Mouse (Mus musculus): Measurements from ENCODE around the gene Zfp536. TPM values are rescaled to one million over a fixed set of nuclear protein-coding genes. Genes with fewer than 3 reads are reported as not detected.
"Not testable (repeated sequence)": the region's sequence is repeated elsewhere in the genome, so short reads cannot be mapped to it uniquely, and the experiment has no call there.

Gene Zfp536
- total RNA-seq, 2 experiments from 2014 or later: 0.13 to 0.33 TPM

DNA sequence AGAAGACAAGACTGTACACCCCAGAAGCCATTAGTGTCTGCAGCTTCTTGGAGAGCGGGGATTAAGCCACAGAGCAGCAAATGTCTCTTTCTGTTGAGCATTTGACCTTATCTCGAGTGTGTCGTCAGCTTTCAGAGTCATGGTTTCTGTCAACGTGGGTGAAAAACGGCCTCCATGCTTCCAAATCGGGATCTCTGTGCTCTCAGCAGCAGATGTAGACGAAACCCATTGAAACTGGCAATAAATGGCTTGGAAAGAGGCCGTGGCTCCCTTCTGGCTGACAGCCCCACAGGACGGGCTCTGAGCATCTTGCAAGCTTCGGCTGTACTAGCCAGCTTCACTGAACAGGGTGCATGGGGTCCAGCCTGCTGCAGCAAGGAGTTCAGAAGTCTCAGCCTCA is 159.1 kb downstream of the Zfp536 start:
- ATAC-seq (ENCODE audit: poor library complexity, severe bottlenecking): no peak

DNA sequence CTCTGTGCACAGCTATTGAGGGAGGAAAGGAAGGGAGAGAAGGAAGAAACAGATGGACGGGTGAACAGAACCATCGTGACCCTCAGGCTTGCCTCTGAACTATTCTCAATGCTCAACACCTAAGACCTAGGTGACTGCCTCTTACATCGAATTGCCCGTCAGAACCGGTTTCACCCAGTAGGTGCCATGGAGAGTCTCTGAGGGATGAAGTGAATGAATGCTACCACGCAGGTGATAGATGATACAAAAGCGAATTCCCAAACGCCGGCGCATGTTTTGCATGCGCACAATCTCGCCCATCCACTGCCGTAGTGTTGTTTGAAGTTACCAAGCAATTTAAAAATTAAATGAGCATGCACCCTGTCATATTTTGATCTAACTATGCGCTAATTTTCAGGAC is 164.9 kb downstream of the Zfp536 start:
- ATAC-seq (ENCODE audit: poor library complexity, severe bottlenecking): no peak

DNA sequence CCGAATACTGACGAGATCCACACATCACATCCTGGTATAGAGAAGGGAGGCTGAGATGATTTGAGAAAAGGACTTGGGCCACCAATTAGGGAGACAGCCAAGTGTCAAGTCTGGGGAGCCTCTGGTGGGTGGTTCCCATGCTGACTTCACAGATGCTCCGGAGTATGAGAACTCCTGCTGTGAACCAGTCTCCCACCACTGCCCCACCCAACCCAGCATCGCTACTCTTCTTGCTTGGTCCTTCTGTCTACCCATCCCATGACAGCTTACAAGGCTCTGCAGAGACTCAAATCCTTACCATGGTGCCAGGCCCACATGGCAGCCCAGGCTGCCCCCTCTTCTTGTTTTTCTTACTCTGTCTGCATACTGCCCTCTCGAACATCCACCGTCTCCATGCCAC is 165.5 kb downstream of the Zfp536 start:
- no peak for ATAC-seq (ENCODE audit: poor library complexity, severe bottlenecking)

DNA sequence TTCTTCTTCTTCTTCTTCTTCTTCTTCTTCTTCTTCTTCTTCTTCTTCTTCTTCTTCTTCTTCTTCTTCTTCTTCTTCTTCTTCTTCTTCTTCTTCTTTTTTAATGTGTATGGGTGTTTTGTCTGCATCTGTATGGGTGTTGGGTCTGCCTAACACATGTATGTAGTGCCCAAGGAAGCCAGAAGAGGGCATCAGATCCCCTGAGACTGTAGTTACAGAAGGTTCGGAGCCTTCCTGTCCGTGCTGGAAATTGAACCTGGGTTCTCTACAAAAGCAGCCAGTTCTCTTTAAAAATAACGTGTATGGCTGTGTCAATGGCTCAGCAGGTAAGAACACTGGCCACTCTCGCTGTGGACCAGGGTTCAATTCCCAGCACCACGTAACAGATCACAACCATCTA is 167.0 kb downstream of the Zfp536 start:
- ATAC-seq (ENCODE audit: poor library complexity, severe bottlenecking): no peak

DNA sequence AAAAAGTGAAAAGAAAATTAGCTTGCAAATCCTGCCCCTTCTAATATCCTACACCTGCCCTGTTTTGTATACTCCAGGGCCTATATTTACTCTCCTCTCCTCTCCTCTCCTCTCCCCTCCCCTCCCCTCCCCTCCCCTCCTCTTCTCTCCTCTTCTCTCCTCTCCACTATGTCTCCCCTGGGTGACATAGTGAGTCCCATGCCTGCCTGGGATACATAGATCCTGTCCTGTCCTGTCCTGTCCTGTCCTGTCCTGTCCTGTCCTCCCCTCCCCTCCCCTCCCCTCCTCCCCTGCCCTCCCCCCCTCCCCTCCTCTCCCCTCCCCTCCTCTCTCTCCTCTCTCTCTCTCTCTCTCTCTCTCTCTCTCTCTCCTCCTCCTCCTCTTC is 169.9 kb downstream of the Zfp536 start:
- ATAC-seq (ENCODE audit: poor library complexity, severe bottlenecking): not testable (repeated sequence)

DNA sequence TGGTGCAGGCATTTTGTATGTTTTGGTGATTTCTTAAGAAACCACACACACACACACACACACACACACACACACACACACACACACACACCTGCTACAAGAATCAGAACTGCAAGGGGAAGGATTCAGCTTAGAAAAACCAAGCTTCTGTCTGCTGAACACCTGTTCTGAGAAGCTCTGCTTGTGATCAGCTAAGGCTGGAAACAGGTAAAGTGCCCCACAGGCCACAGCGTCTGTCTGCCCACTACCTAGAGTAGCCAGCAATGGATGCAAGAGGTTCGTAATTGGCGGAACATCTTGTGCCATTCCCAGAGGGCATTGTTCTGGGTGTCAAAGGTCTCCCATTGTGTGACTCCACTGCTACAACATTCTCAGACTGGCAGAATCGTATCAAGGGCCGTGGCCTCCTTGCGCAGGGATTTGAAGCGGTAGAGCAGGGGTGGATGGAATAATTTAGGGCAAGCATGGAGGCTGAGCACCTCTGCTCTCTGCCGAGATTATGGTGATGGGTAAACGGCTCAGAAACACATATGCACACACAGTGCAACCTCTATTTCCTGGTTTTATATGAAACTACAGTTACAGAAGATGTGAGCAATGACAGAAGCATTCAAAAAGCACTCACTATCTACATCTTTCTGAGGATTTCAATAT is 170.4 kb downstream of the Zfp536 start:
- no peak for ATAC-seq (ENCODE audit: poor library complexity, severe bottlenecking)

DNA sequence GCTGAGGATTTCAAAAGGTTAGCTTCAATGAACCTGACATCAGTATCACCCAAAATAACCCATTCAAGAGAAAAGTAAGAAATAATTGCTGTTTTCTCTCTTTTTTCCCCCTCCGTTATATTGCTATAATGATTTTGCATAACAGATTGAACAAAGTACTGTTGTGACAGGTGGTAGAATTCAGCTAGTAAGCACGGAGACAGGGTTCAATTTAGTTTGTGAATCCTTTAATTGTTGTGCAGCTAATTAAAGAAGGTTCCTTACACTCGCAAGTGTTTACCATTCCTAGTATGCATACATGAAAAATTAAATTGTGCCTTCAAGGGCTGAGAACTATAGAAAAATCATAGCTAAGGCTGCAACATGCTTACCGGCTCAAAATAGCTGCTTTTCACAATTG is 173.1 kb downstream of the Zfp536 start:
- no peak for ATAC-seq (ENCODE audit: poor library complexity, severe bottlenecking)

DNA sequence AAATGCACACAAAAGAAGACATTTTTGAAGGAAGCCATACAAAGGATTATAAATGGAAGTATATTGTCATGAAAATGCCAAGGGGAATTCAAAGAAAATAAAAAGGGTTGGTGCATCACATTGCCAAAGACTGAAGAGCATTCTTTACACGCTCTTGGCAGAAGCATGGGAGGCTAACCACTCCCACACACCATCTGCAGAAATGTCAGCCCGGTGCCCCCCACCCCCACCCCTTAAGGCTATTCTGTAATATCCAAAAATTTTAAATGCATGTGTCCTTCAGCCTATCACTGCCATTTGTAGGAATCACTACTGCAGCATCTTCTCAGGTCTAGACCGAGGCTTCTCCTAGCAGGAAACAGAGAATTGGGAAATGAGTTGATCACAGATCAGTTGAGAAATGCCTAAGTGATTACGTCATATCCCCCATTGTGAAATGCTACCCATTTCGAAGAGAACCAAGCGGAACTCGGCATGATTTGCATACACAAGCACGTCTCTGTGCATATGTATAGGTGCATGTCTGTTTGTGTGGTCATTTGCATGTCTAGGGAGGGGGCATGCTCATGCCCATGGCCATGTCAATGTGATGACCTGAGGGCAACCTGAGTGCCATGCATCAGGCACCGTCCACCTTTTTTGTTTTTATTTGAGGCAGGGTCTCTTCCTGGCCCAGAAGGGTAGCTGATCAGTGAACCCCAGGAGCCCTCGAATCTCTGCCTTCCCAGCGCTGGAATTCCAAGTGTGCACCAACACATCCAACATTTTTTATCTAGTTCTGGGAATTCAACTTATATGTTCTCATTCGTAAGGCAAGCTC is 179.0 kb downstream of the Zfp536 start:
- ATAC-seq (ENCODE audit: poor library complexity, severe bottlenecking): peak; percentile 99

DNA sequence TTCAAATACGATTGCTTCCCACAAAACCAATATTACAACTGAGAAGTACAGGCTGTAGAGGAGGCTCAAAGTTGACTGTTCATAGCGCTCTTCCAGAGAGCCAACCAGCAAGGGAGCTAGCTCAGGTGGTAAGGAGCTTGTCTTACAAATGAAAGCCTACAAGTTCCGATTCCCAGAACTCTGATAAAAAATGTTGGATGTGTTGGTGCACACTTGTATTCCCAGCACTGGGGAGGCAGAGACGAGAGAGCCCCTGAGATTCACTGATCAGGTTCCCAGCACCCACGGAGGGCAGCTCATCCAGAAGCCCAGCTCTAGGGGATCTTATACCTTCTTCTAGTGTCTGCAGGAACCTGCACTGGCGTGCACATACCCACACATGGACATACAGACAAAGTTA is 179.9 kb downstream of the Zfp536 start:
- ATAC-seq (ENCODE audit: poor library complexity, severe bottlenecking): no peak

DNA sequence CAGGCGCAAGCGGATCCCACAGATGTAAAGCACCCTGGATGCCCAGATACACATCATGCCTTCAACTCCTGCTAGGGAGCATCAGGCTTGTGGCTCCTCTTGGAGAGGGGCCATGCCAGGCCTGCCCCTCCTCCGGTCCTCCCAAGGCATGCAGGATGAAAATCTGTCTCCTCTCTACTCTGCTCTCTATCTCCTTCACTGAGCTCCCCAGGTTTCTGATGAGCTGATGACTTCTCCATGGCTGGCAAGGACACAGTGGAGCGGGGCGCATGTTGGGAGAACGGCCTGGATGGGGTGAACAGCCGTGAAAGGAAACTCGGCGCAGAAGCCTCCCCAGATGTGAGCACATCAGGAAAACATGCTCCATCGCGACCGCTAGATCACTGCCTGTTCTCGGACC is 186.7 kb downstream of the Zfp536 start:
- no peak for ATAC-seq (ENCODE audit: poor library complexity, severe bottlenecking)

DNA sequence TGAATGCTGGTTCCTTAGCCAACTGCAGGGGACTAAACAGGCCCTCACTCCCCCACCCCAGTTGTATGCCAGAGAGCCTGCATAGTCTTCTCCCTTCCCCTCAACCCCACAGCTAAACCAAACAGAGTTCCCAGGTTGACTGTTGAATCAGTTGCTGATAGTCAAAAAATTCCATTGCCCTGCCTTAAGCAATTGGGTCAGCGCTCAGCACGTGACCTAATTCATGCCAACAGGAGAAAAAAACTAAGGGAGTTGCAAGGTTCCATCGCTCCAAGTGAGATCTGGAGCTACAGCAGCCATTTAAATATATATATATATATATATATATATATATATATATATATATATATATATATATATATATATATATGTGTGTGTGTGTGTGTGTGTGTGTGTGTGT is 192.2 kb downstream of the Zfp536 start:
- ATAC-seq (ENCODE audit: poor library complexity, severe bottlenecking): no peak

DNA sequence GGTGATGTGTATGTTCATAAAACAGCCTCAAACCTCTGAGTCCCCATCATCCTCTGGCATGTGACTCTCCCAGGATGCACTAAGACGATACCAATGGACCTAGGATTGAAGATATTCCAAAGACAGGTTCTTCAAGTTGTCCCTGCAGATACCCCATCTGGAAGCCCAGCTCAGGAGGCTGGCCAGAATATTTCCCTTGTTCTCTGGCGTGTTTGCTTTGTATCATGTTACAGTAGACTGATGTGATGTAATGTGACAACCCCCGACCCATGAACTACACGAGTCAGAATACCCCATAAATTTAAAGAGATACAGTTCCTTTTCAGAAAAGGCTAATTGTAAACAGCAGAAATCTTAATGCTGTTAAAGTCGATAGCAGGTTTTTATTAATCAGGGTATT is 192.9 kb downstream of the Zfp536 start:
- no peak for ATAC-seq (ENCODE audit: poor library complexity, severe bottlenecking)

DNA sequence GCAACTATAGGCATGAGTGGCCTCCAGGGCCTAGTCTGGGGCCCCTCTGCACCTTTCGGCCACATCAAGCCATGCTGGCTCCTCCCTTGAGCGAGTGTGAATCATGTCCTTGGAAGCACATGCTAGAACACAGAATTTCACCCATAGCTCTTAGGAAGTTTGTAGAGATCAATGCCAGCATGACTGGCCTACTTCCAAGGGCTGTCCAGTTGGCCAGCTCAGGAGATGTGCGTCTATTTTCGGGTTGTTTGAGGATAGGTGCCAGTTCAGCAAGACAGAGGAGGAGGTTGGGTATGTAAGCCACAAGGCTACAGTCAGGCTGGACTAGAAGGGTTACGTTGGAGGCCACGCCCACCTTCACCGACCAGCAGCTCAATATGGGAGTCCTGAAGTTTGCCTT is 201.4 kb downstream of the Zfp536 start:
- no peak for ATAC-seq (ENCODE audit: poor library complexity, severe bottlenecking)

DNA sequence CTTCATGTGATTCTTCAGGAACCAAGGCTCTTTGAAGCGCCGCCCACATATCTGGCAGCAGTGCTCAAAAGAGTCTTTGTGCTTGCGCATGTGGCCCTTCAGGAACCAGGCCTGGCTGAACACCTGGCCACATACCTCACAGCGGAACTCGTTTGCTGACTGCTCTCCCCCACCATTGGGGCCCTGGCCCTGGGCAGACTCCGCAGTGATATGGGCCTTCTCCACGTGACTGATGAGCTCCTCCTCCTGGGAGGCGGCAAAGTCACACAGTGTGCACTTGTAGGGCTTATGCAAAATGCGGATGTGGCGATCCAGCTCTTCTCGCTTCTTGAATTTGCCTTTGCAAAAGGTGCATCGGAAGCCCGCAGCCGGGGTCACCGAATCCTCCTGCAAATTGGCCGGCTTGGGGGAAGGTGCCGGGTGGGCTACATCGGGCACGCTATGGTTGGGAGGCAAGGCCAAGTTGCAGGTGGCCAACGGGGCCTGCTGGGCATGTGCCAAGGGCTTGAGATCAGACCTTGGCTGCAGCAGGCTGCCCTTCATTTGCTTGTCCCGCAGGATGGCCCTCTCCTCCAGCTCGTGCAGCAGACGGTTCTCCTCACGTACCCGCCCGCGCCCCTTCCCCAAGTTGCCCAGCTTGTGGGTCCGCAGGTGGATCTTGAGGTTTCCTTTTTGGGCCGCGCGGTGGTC is 204.5 kb downstream of the Zfp536 start:
- ATAC-seq (ENCODE audit: poor library complexity, severe bottlenecking): peak; percentile 57; the same call in 1 of the 2 replicates

DNA sequence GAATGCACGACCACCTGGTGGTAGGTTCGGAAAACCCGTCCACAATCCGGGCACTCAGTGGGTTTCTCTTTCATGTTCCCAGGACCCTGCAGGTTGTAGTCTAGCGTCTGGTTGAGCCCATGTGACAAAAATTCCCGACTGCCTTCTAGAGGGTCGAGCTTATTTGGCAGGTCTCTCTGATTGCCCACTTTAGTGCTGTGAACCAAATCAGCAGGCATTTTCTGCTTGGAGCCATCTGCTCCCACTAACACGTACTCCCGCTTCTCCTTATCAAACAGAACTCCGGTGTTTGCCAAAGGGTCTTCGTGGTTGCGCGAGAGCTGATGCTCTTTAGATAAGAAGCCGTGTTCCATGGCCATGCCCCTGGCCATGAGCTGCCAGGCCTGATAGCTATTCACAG is 205.4 kb downstream of the Zfp536 start:
- ATAC-seq (ENCODE audit: poor library complexity, severe bottlenecking): no peak

DNA sequence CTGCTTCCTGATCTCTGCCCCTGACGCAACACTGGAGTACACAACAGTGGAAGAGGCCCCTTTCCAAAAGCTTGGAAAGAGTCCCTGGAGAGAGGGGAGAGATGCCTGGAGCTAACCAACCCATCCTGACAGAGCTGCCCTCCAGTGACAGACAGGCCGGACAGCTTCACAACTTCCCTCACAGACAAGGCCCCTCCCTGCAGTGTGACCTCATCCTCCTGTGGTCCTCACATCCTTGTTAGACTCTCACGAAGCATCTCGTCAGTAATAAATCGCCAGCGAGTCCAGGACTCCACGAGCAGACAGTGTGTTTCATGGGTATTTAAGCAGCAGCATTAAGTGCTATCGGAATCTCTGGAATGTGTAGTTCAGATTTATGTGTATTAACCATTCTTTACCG is 207.4 kb downstream of the Zfp536 start:
- no peak for ATAC-seq (ENCODE audit: poor library complexity, severe bottlenecking)

DNA sequence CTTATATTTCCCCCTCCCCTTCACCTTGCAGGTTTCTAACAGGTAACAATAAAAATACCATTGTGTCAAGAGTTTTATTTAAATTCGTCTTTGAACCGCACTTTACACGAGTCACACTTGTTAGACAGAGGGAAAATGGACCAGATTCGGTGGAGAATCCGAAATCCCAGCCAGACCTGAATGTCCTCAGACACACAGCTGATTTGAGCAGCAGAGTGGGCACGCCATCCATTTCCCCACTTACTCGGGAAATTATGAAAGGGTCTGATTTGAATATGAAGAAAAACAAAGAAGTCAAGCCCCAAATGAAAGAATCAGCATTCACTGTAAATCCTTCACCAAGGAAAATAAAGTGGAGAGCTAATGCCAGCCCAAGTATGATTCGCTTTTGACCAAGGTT is 208.1 kb downstream of the Zfp536 start:
- ATAC-seq (ENCODE audit: poor library complexity, severe bottlenecking): no peak

DNA sequence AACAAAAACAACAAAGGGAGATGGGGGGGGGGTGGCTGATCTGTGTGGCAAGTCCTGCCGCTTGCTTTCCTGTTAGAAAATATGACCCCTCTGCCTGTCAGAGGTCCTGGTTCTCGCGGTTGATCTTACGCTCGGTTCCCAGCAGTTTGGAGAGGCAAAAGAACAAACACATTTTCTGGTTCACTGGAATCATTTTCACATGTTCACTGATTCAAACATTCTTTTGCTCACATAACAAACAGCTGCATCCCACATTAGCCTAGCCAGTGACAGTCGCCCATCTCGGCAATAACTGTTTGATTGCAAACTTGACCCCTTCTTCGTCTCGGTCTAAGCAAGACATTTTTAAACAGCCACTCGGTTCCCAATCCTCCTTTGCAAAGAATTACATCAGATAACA is 208.8 kb downstream of the Zfp536 start:
- ATAC-seq (ENCODE audit: poor library complexity, severe bottlenecking): no peak

DNA sequence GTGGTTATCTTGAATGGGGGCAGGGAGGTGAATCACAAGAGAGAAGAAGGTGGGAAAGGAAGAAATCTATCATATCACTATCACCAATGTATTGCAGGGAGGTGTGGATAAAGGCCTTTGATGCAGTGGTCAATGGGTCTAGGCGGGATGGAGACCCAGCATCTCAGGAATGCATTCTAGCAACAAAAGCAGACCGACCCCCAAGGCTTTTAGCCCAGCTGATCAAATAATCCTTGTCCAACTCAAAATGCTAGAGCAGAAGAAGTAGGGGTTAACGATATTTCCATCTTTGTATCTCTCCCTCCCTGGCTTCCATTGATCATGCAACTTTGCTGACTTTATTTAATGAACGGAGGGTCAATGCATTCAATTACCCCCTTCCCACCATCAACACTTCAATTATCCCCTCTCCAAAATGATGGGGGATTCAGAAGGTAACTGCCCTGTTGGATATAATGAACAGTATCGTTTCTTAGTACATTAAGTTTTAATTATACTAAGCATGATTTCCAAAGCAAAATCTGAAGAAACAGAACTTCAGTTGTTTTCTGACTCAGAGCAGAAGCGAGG is 209.5 kb downstream of the Zfp536 start:
- ATAC-seq (ENCODE audit: poor library complexity, severe bottlenecking): no peak

DNA sequence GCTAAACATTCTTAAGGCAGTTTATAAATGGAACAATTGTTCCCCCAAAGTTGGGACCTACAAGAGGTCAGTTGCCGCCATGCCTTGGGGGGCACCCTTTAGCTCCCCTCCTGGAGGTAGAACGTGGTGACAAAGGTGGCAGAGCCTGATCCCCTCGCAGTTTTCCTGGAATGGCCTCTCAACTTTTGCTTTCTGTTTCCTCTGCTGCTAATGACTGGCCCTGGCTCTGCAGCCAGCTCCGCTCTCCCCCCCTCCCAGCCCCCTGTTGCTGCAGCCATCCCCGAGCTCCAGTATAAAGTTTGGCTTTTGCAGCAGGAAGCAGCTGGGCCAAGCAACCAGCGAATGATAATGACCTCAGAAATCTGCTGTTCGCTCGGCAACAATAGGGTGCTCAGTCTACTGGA is 210.3 kb downstream of the Zfp536 start:
- no peak for ATAC-seq (ENCODE audit: poor library complexity, severe bottlenecking)

DNA sequence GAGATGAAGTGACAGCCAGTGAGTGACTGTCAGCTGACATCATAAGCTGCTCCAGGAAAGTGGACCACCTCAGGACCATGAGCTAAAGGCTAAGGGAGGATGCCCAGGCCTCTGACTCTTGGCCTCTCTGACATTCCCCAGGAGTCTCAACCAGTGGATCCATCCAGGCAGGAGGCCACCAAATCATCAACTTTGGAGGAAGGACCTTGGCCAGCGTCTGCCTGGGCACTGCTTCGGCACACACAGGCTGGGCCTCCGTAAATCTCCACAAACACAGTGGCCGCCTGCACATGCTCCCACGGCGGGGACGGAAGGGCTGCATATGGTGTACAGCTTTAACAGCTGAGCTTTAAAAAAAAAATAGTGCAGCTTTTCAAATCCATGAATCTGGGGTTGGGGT is 210.9 kb downstream of the Zfp536 start:
- ATAC-seq (ENCODE audit: poor library complexity, severe bottlenecking): no peak

DNA sequence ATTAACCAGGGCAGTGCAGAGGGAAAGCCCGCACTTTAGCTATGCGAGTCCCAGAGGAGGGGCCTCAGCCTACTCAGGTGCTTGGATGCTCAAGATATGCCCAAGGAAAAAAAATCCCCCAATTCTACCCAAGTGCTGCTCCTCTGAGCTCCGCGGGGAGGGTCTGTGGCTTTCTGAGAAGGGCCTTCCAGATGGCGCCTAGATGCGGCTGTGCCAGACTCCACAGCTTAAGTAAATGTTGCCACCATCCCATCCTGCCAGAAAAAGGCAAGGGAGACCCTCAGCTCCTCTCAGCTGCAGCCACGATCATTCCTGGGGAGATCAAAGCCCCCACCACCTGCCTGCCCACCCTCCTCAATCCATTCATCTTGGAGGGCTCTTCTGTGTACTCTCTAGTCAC is 212.9 kb downstream of the Zfp536 start:
- no peak for ATAC-seq (ENCODE audit: poor library complexity, severe bottlenecking)

Measured in megakaryocyte, adult 5-6 weeks (primary cell).